Mouse (Mus musculus) ES-Bruce4 (cell line): Measurements from ENCODE around the gene Fam240b.

Experiments
- CTCF ChIP-seq: IDR thresholded peaks from one replicate; pipeline ENCODE4 v1.8.1; 2011; ENCODE audit warnings: low read depth, low read length
- POLR2A ChIP-seq: IDR thresholded peaks from one replicate; pipeline ENCODE4 v1.8.1; 2011; ENCODE audit warnings: low read length; ENCODE audit not compliant: insufficient read depth

- TF ChIP-seq CTCF (no peak), POLR2A (no peak)
Observed at GRCm38 (mm10) chr13:64467886-64468285, 29.7 kb downstream of the Fam240b start.
